Comparison of ENCODE assay signal across 8 mouse cellular contexts in genomic region chr2:125723086-125723407, GRCm38 (mm10). TPM values are rescaled to one million over a fixed set of nuclear protein-coding genes. Genes with fewer than 3 reads are reported as not detected.
DNase-seq lines count a peak whose midpoint lies in the region; ATAC-seq and TF ChIP-seq lines count a peak whose summit lies in the region.

No protein-coding gene starts in this region.

- peak overlapping the region; percentile 73 for H3K9ac ChIP-seq in heart, embryonic 14.5 days (ENCODE audit: low read length)
- H3K9ac ChIP-seq in hindbrain, embryonic 11.5 days (ENCODE audit: low read depth, low read length): peak overlapping the region; percentile 58; the same call in 1 of the 2 replicates
- H3K9ac ChIP-seq in midbrain, embryonic 12.5 days (replicated peaks): peak overlapping the region; percentile 56

- WGBS in heart, embryonic 14.5 days: 1% methylated on average over 18 of the region's 18 CpGs
- under 1% methylated on average over 18 of the region's 18 CpGs for WGBS in hindbrain, embryonic 11.5 days
- WGBS in midbrain, embryonic 12.5 days: 3% methylated on average over 18 of the region's 18 CpGs

- peaks cover 9 to 14% of the 10 kb centered on the region in 2 experiments for H3K4me1 ChIP-seq in heart, embryonic 14.5 days (ENCODE audit: control insufficient read depth in 2 of 2, insufficient read depth in 2 of 2, low read length in 2 of 2)
- peaks cover 3% of the 10 kb centered on the region; the same call in 1 of the 2 replicates for H3K4me1 ChIP-seq in bone marrow macrophage, adult 2 months (ENCODE audit: control insufficient read depth, insufficient read depth, low read length)
- H3K4me1 ChIP-seq in hindbrain, embryonic 11.5 days (replicated peaks; ENCODE audit: control insufficient read depth, insufficient read depth, low read length): peaks cover 2% of the 10 kb centered on the region; the same call in 1 of the 2 replicates
- H3K4me1 ChIP-seq in midbrain, embryonic 12.5 days: peaks cover 22% of the 10 kb centered on the region

- no peak for TF ChIP-seq CTCF in bone marrow macrophage, adult 2 months (IDR thresholded peaks at IDR 0.05; ENCODE audit: low read depth, low read length)

- no peaks in the 10 kb centered on the region for H3K36me3 ChIP-seq in heart, embryonic 14.5 days (ENCODE audit: control insufficient read depth, insufficient read depth, low read length)
- no peaks in the 10 kb centered on the region for H3K36me3 ChIP-seq in hindbrain, embryonic 11.5 days (ENCODE audit: control insufficient read depth, insufficient read depth, low read length)
- no peaks in the 10 kb centered on the region for H3K36me3 ChIP-seq in midbrain, embryonic 12.5 days

- no peak overlapping the region for H3K27ac ChIP-seq in heart, embryonic 14.5 days (replicated peaks in 1 of 2; ENCODE audit: control insufficient read depth in 1 of 2, insufficient read depth in 1 of 2, low read depth in 2 of 2, low read length in 2 of 2)
- no peak overlapping the region for H3K27ac ChIP-seq in bone marrow macrophage, adult 2 months (ENCODE audit: insufficient read depth, low read depth, low read length)
- H3K27ac ChIP-seq in hindbrain, embryonic 11.5 days (ENCODE audit: low read depth, low read length): no peak overlapping the region
- H3K27ac ChIP-seq in midbrain, embryonic 12.5 days (replicated peaks): no peak overlapping the region

- peak overlapping the region; percentile 100 for H3K4me2 ChIP-seq in heart, embryonic 14.5 days (ENCODE audit: low read length)
- H3K4me2 ChIP-seq in hindbrain, embryonic 11.5 days (replicated peaks; ENCODE audit: low read depth, low read length): peak overlapping the region; percentile 100
- peak overlapping the region; percentile 99 for H3K4me2 ChIP-seq in midbrain, embryonic 12.5 days (replicated peaks)

- no peak for TF ChIP-seq POLR2A in bone marrow macrophage, adult 2 months (IDR thresholded peaks at IDR 0.05; ENCODE audit: borderline replicate concordance, low read depth, low read length)

- ATAC-seq in heart, embryonic 14.5 days (ENCODE audit: insufficient number of reproducible peaks, insufficient read depth, low FRiP score, low read depth): no peak
- ATAC-seq in hindbrain, embryonic 11.5 days (ENCODE audit: low FRiP score): peak; percentile 3; the same call in 1 of the 2 replicates
- no peak for ATAC-seq in midbrain, embryonic 12.5 days (ENCODE audit: low FRiP score, low read depth)
- ATAC-seq in CD4-positive, CD25-positive, alpha-beta regulatory T cell, adult 4 months: no peak

- H3K27me3 ChIP-seq in heart, embryonic 14.5 days (ENCODE audit: control insufficient read depth, insufficient read depth, low read length): peaks cover 33% of the 10 kb centered on the region
- H3K27me3 ChIP-seq in hindbrain, embryonic 11.5 days (ENCODE audit: control insufficient read depth, insufficient read depth, low read length): peaks cover 24% of the 10 kb centered on the region
- peaks cover 68% of the 10 kb centered on the region for H3K27me3 ChIP-seq in midbrain, embryonic 12.5 days

- H3K4me3 ChIP-seq in heart, embryonic 14.5 days (ENCODE audit: control insufficient read depth in 1 of 2, insufficient read depth in 1 of 2, low read depth in 1 of 2, low read length in 2 of 2): peak overlapping the region; percentile 56 to 58
- H3K4me3 ChIP-seq in bone marrow macrophage, adult 2 months (ENCODE audit: insufficient read depth, low read length): peak overlapping the region; percentile 51
- H3K4me3 ChIP-seq in hindbrain, embryonic 11.5 days (ENCODE audit: low read depth, low read length): peak overlapping the region; percentile 44
- H3K4me3 ChIP-seq in midbrain, embryonic 12.5 days: peak overlapping the region; percentile 56

- no peak for DNase-seq in heart, postnatal 14 days
- peak; percentile 45 for DNase-seq in hindbrain, embryonic 11.5 days (ENCODE audit: low spot score)
- no peak for DNase-seq in left cerebral cortex, postnatal 10 days (ENCODE audit: extremely low spot score in 1 of 2, low spot score in 2 of 2)
- no peak for DNase-seq in ovary, adult 18-20 months (ENCODE audit: low spot score)

- intact Hi-C loops in heart, postnatal 14 days (cut with DNase I): no loop called here
- intact Hi-C loops in left cerebral cortex, postnatal 10 days (cut with DNase I): loop anchor here (5.0 kb wide), 1 partner anchor 46 kb away; no protein-coding TSS in a partner anchor

- H3K9me3 ChIP-seq in heart, embryonic 14.5 days (ENCODE audit: control insufficient read depth, low read length): no peaks in the 10 kb centered on the region
- no peaks in the 10 kb centered on the region for H3K9me3 ChIP-seq in hindbrain, embryonic 11.5 days (ENCODE audit: control insufficient read depth, low read length)
- no peaks in the 10 kb centered on the region for H3K9me3 ChIP-seq in midbrain, embryonic 12.5 days

RNA-seq across cellular contexts. Expression of gene Shc4, which starts 0.9 kb away (rescaled TPM):
- 1.2 and 1.3 TPM in 2 replicates for polyA plus RNA-seq in heart, embryonic 14.5 days (2014; fragmentation: Nextera tagmentation; extraction: Ambion mirVana)
- total RNA-seq in heart, postnatal 14 days (2021): under 1 TPM; 0.34 to 0.72 TPM
- 1.5 and 1.8 TPM in 2 replicates for polyA plus RNA-seq in bone marrow macrophage, adult 2 months (2012; ENCODE audit: insufficient read depth, insufficient read length, missing spikeins)
- 1.8 and 2.6 TPM in 2 replicates for polyA plus RNA-seq in hindbrain, embryonic 11.5 days (2014; fragmentation: Nextera tagmentation; extraction: Ambion mirVana)
- polyA plus RNA-seq in midbrain, embryonic 12.5 days (2016; fragmentation: Nextera tagmentation; extraction: Ambion mirVana): 1.3 and 2.1 TPM in 2 replicates
- not detected for polyA plus RNA-seq in CD4-positive, CD25-positive, alpha-beta regulatory T cell, adult 4 months (2017; shearing (Covaris generic))
- total RNA-seq in left cerebral cortex, postnatal 10 days (2021): 1 to 10 TPM; 5.2 to 5.8 TPM

RNA-seq across cellular contexts. Expression of gene Eid1, which starts 50.2 kb away (rescaled TPM):
- 192 and 208 TPM in 2 replicates for polyA plus RNA-seq in heart, embryonic 14.5 days (2014; fragmentation: Nextera tagmentation; extraction: Ambion mirVana)
- total RNA-seq in heart, postnatal 14 days (2021): 10 to 100 TPM; 57.6 to 59.5 TPM
- polyA plus RNA-seq in bone marrow macrophage, adult 2 months (2012; ENCODE audit: insufficient read depth, insufficient read length, missing spikeins): 276 and 293 TPM in 2 replicates
- polyA plus RNA-seq in hindbrain, embryonic 11.5 days (2014; fragmentation: Nextera tagmentation; extraction: Ambion mirVana): 314 and 320 TPM in 2 replicates
- polyA plus RNA-seq in midbrain, embryonic 12.5 days (2016; fragmentation: Nextera tagmentation; extraction: Ambion mirVana): 298 and 327 TPM in 2 replicates
- polyA plus RNA-seq in CD4-positive, CD25-positive, alpha-beta regulatory T cell, adult 4 months (2017; shearing (Covaris generic)): 1 to 10 TPM; 4.5 to 7.5 TPM
- 100 to 1,000 TPM; 428 to 443 TPM for total RNA-seq in left cerebral cortex, postnatal 10 days (2021)

RNA-seq across cellular contexts. Expression of gene Secisbp2l, which starts 59.6 kb away (rescaled TPM):
- polyA plus RNA-seq in heart, embryonic 14.5 days (2014; fragmentation: Nextera tagmentation; extraction: Ambion mirVana): 15.7 and 16.4 TPM in 2 replicates
- 10 to 100 TPM; 30.3 to 32.8 TPM for total RNA-seq in heart, postnatal 14 days (2021)
- 57.0 and 59.0 TPM in 2 replicates for polyA plus RNA-seq in bone marrow macrophage, adult 2 months (2012; ENCODE audit: insufficient read depth, insufficient read length, missing spikeins)
- 29.2 and 32.4 TPM in 2 replicates for polyA plus RNA-seq in hindbrain, embryonic 11.5 days (2014; fragmentation: Nextera tagmentation; extraction: Ambion mirVana)
- 28.1 and 30.5 TPM in 2 replicates for polyA plus RNA-seq in midbrain, embryonic 12.5 days (2016; fragmentation: Nextera tagmentation; extraction: Ambion mirVana)
- 10 to 100 TPM; 24.2 to 24.5 TPM for polyA plus RNA-seq in CD4-positive, CD25-positive, alpha-beta regulatory T cell, adult 4 months (2017; shearing (Covaris generic))
- 10 to 100 TPM; 88.1 to 89.4 TPM for total RNA-seq in left cerebral cortex, postnatal 10 days (2021)

Comparison
In these comparisons a context has a peak if more than half of its experiments do, and no peak if none do; other contexts are left out.
1. RNA of gene Eid1, which starts 50.2 kb away (polyA plus RNA-seq): 314 to 320 TPM in hindbrain, embryonic 11.5 days, 298 to 327 TPM in midbrain, embryonic 12.5 days, 276 to 293 TPM in bone marrow macrophage, adult 2 months and 192 to 208 TPM in heart, embryonic 14.5 days; 4.5 to 7.5 TPM in CD4-positive, CD25-positive, alpha-beta regulatory T cell, adult 4 months; every median in the first group is over 10 times any median in the second.
2. Peak in every context shown above with its lines, with median percentiles within 50 percentile points of each other: H3K4me2 ChIP-seq, H3K4me3 ChIP-seq and H3K9ac ChIP-seq.